Mouse (Mus musculus): ENCODE measurements around the gene Tas2r106.

Tas2r106 gene

GRCm38 (mm10) chr6:131678786-131679185 lies at the start of gene Tas2r106:
TSS of gene Tas2r106 (minus strand) at chr6:131678886.
- DNase-seq (ENCODE audit: low spot score in 2 of 2): no peak

- DNase-seq (ENCODE audit: low spot score in 2 of 2): no peak
Observed at GRCm38 (mm10) chr6:131712803-131713202, 34.1 kb upstream of the Tas2r106 start.

- DNase-seq (ENCODE audit: low spot score in 2 of 2): no peak
Observed at GRCm38 (mm10) chr6:131689963-131690362, 11.3 kb upstream of the Tas2r106 start, which contains the start of gene Tas2r114. TSS of gene Tas2r114 (minus strand) at chr6:131690063.

- DNase-seq (ENCODE audit: low spot score in 2 of 2): no peak
Observed at GRCm38 (mm10) chr6:131687395-131687794, 8.7 kb upstream of the Tas2r106 start, which contains the start of gene Tas2r105. TSS of gene Tas2r105 (minus strand) at chr6:131687495.

GRCm38 (mm10) chr6:131685644-131686043 lies 7.0 kb upstream of the Tas2r106 start, which contains the start of gene Tas2r104:
TSS of gene Tas2r104 (minus strand) at chr6:131685744.
- no peak for DNase-seq (ENCODE audit: low spot score in 2 of 2)

GRCm38 (mm10) chr6:131660049-131660448 lies 18.6 kb downstream of the Tas2r106 start, which contains the start of gene Tas2r107:
TSS of gene Tas2r107 (minus strand) at chr6:131660149.
- DNase-seq (ENCODE audit: low spot score in 2 of 2): no peak

GRCm38 (mm10) chr6:131630812-131631211 lies 47.9 kb downstream of the Tas2r106 start, which contains the start of gene Tas2r130:
TSS of gene Tas2r130 (minus strand) at chr6:131630912.
- no peak for DNase-seq (ENCODE audit: low spot score in 2 of 2)

Data from spleen, postnatal 10 days (tissue).